Mouse (Mus musculus) adrenal gland, postnatal 14 days (tissue): ENCODE measurements at regions not wholly inside any gene's neighbourhood (a gene's known extent, or its start where the extent isn't known, plus 50 kb on each side); places are given as distances from the start of the nearest gene placed in this dataset.

Experiments
- DNase-seq: peaks from one replicate; pipeline ENCODE4 v3.0.0; 2021; ENCODE audit warnings: mixed read lengths

DNA sequence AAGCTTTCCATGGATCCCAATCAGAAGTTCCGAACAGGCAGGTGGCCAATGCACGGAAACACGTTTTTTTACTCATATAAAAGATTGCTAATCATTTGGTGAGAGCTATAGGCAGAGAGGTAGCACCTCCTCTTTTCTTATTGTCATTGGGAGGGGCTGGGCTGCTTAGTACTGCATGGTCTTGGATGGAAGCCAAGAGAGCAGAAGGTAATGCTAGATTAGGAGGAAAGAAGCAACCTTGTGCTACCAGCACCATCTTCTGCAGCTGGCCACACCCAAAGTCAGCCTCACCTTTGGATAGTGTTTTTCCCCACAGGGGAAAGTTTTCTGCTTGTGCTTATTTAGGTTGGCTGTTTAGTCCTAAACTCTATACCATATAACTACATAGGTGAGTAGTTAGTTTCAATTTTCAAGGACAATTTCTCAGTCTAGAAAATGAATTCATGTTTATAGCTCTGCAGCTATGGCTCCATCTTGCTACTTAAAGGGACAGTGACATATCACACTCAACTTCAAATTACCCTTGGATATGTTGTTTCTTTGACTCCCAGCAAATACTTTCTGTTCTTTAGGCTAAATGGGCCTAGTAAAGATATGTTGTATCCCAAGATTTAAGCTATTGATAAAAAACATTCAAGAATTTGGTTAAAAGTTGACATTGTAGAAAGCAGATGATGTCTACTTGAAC, 66.6 kb upstream of the Lcorl start:
- DNase-seq = no peak
